Mouse (Mus musculus) left cerebral cortex, adult 9 months (tissue): ENCODE data around the gene Tmem245.

Experiments
- DNase-seq, 2 experiments: peaks; one replicate each; pipeline ENCODE4 v3.0.0; 2022; ENCODE audit warnings: low spot score in 2 of 2

The Tmem245 gene

DNA sequence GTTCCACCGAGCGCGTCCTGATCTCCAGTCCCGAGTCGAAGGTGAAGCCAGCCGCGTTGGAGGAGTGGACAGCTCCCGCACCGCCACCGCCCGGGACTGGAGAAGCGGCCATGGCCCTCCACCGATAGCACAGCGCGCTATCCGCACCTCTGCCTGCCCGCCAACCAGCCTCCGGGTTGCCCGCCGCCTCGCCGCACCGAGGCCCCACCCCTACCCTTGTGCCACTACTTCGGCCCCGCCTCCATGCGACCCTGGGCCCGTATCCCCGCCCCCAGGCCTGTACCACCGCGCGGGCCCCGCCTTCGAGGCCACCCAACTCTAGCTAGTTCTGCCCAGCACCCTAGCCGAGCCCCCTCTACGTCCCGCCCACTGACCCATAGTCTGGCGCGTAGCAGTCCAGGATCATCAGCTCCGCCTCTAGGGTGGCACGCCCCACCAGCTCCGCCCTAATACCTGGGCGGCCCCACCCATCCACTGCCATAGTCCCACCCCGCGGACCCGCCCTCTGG, 82.2 kb downstream of the Tmem245 start, which contains the start of gene Ctnnal1:
TSS of gene Ctnnal1 (minus strand) at position 186 of the 509 bp plus-strand sequence.
- peak; percentile 77 to 87 for DNase-seq

DNA sequence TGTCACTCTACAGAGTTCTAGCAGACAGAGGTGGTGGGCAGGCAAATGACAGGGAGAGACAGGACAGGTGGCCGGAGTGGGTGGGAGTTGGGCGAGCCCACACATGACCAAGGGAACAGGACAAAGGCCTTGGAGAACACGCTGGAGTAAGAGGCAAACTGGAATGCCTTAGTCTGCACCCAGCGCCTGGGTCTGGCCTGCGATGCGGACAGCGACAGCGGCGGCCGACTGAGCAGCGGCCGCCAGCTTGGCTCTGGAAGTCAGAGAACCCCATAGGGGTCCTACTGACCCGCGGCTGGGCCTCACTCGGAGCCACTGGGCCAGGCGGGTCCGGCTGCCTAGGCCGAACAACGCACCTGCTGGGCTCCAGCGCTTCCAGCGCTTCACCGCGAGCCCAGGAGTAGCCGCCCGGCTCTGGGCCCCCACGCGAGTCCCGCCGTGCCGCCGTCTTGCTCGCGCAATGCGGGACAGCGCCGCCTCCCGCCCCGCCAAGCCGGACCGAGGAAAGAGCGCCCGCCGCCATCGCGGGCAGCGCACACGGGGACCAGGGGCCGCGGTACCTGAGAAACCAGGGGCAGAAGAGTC, 82.7 kb downstream of the Tmem245 start:
- peak in 1 of 2 experiments; percentile 57 for DNase-seq

DNA sequence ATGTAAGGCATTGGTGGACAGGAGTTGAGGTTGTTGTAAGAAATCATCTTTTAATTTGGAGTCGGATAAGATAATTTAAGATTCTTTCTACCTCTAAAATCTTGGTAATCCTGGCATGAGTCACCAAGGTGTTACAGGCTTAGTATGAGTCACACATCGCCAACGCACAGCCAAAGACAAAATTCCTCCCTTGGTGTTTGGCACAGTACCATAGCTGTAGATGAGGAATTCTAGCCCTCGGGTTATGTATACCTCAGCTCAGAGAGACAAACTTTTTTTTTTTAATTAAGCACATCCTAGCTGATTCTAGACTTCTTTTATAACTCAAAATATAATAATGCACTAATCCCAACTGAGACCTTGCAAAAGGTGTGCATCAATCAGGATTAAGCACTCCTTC, 83.2 kb downstream of the Tmem245 start:
- DNase-seq = peak; percentile 59 to 67

DNA sequence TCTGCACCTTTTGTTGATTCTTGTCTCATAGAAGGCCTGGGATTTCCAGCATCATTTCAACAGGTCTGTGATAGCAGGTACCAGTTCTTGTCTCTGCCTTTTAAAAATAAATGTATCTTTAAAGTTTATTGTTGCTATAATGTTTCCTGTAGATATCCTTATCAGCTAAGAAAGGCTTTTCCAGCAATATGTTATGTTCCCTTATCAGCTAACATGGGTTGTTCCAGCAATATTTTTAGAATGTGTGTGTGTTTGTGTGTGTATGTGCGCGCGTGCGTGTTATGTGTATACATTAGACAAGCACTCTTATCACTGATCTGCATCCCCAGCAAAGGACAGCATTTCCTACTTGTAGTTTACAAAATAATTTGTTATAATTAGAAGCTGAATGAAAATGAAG, 85.7 kb downstream of the Tmem245 start:
- DNase-seq = no peak

DNA sequence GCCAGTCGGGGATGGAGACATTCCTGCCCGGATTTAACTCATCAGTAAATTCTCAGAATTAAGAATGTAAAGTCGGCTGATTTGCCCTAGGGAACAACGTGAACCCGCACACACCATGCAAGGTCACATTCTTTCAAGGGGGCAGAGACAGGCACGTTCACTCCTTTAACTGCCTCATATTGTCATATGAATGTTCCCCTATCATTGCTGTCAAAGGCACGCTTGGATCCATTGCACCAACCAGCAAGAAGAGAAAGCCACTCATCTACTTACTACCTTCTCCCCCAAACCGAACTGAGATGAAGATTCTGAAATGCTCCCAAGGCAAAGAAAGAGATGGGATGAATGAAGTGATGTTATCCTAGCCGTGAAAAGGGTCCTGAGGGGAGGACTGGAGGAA, 88.5 kb downstream of the Tmem245 start:
- DNase-seq = no peak

DNA sequence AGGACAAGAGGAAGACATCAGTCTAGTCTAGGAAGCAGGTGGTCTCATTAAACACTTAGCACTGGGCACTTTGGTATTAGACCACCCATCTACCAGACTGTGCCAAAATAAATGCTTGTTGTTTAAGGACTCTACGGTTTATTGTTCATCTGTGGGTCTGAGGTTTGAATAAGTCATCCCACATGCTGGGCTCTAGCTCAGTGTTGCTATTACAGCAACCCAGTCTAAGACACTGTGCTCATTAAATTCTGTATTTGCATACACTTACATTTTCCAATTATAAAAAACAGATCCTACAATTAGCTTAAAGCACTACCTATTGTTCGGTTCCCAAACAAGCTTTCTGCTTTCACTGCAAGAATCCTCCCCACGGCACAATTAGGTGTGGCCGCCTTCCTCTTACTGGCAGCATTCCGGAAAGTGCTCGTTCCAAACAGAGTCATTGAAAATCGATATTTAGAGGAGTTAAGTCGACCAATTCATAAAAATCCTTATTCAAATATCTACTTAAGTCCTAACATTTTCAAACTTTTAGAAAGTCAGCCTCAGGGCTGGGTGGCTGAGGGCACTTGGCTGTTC, 90.8 kb downstream of the Tmem245 start:
- no peak for DNase-seq

DNA sequence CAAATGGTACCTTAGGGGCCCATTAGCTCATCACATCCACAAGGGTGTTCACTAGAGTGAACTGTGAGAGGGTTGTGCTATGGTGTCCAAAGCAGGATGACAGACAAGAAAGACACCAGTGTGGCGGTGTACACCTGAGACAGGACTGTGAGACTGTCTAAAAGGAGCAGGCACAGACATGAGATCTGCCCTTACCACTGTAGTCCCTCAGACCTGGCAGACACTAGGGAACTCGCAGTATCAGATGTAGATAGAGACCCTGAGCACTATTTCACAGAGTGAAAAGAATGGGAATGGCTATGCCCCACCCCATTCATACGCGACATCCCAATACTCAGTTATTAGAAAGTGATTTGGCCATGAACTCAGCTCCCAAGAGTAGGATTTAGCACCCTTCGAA, 91.3 kb downstream of the Tmem245 start:
- DNase-seq = no peak

DNA sequence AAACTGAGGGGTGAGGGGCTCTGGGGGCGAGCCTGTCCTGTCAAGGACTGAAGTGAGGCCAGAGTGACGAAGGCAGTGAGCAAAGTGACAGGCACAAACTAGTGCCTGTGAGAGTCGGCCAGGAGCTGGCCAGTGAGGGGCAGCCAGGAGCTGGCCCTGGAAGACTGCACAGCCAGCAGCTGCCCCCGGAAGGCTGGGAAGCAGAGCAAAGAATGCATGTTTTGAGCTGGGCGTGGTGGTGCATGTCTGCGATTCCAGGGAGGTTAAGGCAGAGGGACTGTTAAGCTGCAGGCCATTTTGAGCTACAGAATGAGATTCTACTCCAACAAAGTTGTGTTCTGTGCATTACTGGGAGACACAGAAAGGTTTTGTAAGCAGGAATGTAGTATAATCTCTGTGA, 96.5 kb downstream of the Tmem245 start:
- no peak for DNase-seq

DNA sequence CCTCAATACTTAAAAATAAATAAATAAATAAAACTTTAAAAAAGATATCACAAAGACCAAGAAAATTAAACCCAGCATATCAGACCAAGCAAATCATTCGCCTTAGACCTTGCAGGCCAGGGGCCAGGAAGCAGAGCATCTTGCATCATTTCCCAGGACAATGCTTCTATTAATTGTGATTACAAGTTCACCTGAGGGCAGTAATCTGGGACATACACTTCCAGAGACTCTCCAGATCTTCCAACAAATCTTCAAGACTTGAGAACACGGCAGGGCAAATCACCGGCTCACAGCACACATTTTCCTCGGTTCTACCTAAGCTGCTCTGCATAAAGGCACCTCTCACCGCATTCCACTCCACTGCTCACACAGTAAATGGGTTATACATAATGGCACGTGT, 99.2 kb downstream of the Tmem245 start:
- no peak for DNase-seq

DNA sequence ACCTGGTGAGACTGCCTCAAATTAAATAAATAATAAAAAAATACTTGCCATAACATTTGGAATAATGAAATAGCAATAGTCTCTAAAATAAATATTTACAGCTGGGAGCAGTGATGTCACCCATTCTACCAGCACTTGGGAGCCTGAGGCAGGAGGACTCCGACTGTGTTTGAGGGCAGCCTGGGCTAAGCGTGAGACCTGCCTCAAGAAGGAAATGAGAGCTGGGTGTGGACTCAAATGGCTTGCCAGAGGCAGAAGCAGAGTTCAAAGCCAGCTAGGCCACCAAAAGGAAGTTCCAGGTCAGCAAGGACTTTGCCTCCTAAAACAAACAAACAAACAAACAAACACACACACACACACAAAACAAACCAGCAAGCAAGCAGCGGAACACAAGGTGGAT, 99.8 kb downstream of the Tmem245 start:
- DNase-seq = no peak

DNA sequence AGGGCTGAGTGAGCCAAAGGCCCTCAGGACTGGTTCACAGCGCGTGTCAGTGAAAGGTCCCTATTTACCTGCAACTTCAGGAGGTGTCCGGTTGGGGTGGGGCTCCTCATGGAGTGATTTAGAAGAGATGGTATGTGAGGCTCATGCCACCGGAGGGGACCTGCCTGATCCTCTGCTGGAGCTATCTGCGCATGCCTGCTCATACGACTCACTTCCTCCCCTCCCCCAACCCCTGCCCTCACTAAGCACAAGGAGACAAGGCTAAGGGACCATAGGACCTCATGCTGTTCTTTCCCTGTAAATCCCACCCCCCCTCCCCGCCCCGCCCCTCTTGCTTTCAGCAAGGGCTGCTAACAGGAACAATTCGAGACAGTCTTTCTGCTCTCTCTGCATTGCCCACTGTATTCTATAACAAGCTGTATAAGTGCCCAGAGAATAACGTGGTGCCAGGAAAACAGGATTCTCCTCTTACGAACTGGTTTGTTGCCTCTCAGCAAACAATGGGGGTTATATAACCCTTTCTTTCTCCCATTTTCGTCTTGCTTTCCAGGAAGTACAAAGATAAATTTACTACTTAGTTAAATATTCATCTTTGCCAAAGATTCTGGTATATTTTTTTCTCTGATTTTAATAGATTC, 101.2 kb downstream of the Tmem245 start:
- no peak for DNase-seq

DNA sequence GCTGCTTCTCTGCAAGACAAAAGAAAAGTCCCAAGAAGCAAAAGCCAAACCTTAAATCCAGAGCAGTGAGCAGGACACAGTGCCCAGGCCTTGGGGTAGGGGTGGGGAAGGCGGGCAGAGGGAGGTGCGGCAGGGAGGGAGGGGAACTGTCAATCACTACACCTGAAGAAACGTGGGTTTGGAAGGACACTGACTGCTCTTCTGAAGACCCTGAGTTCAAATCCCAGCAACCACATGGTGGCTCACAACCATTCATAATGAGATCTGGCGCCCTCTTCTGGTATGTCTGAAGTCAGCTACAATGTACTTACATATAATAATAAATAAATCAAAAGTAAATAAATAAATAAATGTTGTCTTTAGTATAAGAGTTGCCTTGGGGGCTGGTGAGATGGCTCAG, 102.3 kb downstream of the Tmem245 start:
- no peak for DNase-seq

DNA sequence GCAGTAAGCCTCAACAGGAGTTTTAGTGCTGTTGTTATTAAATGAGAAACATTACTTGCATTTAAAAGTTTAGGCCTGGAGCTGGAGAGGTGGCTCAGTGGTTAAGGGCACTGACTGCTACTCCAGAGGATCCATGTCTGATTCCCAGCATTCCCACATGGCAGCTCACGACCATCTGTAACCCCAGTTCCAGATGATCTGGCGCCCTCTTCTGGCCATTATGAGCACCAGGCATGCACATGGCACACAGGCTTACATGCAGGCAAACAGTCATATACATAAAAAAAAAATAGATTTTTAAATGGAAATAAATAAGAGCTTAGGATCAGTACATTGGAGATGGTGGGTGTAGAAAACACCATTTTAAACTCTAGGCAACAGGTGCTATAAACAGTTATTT, 103.3 kb downstream of the Tmem245 start:
- no peak for DNase-seq

DNA sequence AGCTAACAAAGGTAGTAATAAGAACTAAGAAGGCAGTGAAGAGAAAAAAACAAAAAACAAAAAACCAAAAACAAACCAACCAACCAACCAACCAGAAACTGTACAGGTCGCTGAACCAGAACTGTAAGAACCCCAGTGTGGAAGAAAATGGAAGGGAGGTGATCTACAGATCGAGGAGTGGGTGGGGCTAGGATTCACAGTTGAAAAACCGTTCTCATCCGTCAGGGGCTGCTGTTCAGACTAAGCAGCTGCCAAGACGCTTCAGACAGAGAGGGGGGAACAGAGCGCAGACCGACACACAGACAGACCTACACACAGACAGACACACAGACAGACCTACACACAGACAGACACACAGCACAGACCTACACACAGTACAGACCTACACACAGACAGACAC, 104.7 kb downstream of the Tmem245 start:
- DNase-seq = no peak

DNA sequence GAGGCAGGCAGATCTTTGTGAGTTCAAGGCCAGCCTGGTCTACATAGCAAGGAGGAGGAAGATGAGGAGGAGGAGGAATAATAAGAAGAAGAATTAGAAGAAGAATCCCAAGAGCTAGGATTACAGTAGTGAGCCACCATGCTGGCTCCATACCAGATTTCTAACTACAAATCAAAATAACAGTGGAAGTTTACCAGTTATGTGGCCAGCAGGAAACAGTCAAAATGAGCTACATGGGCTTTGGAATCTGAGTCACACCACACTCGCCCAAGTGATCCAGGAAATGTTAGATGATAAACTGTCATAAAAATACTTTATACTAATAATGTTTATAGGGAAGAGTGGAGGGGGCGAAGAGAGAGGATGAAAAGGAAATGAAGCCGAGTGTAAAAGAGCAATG, 106.9 kb downstream of the Tmem245 start:
- DNase-seq = no peak

DNA sequence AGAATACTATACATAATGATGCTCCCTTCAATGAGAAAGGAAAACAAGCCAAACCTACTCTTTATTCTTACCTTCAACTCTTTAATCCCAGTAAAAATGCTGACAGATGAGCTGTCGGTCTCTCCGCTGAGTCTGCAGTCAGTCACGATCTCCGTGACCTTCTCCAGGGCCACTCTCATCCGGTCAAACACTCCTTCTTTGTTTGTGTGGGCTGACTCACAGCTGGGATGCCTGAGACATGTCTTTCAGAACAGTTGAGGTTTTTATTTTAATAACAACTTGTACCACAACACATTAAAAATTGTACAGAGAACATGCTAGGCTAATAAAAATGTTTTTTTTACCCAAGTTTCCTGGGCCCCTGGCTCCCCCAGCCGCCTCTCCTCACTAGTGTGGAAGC, 109.6 kb downstream of the Tmem245 start:
- no peak for DNase-seq

DNA sequence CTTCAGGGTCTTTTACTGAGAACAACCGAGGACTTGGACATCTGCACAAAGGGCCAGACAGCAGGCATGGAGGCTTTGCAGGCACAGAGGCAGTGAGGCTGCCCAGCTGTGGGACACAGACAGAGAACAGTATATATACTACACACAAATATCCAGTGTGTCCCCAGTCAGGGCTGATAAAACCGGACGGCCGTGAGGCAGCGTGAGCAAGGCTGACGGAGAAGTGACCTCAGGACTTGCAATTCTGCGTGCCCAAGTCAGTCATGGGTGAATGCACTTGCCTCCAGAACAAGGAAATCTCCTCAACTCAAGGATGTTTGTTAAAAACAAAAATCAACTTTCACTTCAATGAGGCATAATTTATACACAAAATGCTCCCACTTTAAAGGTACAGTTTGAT, 115.2 kb downstream of the Tmem245 start:
- no peak for DNase-seq

DNA sequence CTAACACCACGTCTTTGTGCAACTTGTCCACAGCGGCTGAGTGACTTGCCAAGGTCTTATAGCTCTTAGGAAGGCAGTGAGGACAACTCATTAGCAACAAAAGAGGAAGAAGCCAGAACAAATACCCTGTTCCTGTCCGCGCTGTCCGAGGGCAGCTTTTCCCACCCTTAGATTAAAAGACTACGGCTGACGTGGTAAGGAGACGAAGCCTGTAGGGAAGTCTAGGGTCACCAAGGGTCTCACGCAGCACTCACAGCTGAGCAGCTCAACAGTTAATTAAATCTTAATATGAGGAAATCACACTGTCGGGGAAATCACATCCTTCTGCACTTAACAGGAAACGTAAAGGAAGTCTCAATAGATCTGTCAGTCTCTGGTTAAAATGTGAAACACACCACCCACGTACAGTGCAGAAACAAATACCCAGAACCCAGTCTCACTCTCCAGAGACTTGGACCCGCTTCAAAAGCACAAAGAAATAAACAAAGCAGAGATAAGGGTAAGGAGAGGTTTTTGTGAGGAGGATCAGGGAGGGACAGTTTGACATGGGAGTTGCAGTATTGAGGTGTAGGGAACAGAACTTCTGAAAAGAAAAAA, 116.1 kb downstream of the Tmem245 start:
- no peak for DNase-seq

DNA sequence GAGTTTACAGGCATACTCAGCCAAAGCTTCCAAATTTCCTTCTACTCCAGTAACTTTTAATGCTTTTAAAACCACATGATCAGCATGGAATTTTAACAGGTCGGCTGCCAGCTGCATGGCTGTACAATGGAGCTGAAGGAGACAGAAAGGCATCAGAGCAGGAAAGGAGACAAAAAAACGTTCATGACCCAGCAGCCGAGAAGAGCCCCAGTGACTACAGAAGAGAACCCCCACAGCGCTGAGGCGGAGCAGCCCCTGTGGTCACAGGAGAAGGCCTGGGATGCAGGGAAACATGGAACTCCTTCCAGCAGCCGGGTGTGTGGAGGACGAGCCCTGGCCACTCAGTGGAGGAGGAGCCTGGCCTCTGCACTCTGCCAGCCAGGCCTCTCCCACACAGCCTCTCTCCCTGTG, 117.7 kb downstream of the Tmem245 start:
- no peak for DNase-seq

DNA sequence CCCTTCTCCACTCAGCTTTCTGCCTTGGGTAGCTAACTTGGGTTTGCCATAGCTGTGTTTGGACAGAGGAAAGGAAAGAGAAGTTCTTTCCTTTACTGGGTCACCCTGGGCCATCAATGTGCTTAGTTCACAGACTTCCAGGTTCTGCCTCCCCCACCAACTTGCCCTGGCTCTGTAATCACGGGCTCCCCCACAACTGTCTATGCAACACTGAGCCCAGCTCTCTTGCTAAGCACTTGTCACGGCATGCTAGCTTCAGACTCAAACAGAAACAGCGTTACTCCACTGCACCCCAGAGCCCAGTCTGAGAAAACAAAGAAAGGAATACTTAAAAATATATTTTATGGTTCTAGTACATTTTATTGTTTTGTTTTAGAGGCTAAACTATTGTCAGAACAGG, 118.3 kb downstream of the Tmem245 start:
- DNase-seq = no peak

DNA sequence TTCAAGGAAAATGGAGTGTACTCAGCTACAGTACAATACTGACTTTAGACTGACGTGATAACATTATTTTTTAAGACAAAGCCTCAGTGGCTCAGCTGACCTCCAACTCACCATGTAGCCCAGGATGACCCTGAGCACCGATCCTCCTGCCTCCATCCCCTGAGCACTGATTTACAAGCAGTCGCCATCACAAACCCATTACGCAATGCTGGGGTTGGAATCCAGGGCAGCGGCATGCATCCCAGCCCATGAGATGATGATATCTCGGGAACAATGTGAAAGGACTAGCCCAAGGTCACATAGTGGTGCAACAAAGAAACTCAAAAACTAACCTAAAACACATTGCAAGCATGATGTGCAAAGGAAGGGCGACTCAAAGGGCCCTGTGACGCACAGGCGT, 123.0 kb downstream of the Tmem245 start:
- no peak for DNase-seq

DNA sequence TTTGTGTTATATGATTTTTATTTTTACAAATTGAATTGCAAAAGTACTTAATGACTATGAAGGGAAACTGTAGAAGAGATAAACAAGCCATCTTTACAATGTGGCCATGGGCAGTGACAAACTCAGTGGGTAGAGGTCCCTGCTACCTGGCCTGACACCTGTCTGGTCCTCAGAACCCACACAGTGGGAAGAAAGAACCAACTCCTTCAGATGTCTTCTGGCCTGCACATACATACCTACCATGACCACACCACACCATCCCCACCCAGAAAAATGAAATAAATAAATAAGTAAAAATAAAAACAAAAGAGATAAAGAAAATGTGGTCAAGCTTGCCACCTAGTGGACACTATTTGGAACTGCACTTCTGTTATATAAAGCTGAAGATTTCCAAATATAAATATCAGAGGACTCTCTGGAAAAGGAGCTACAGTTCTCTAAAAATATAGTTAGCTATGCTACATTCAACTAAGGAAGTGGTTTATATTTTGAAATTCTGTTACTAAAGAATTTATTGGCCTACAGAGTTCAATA, 127.2 kb downstream of the Tmem245 start:
- DNase-seq = peak in 1 of 2 experiments; percentile 46
